Mouse (Mus musculus): ENCODE results near the gene Palb2. TPM values are rescaled to one million over a fixed set of nuclear protein-coding genes. Genes with fewer than 3 reads are reported as not detected.

The Palb2 gene
- 1 to 10 TPM; 1.6 to 1.9 TPM for total RNA-seq (2021)
- long read RNA-seq, experiment 1, partial matches to known transcripts: 0 of 4 reads
- long read RNA-seq, experiment 1, other reads (novel, unspliced or antisense): 2 of 4 reads
- long read RNA-seq, experiment 2, partial matches to known transcripts: 0 of 2 reads
- long read RNA-seq, experiment 2, other reads (novel, unspliced or antisense): 2 of 2 reads

DNA sequence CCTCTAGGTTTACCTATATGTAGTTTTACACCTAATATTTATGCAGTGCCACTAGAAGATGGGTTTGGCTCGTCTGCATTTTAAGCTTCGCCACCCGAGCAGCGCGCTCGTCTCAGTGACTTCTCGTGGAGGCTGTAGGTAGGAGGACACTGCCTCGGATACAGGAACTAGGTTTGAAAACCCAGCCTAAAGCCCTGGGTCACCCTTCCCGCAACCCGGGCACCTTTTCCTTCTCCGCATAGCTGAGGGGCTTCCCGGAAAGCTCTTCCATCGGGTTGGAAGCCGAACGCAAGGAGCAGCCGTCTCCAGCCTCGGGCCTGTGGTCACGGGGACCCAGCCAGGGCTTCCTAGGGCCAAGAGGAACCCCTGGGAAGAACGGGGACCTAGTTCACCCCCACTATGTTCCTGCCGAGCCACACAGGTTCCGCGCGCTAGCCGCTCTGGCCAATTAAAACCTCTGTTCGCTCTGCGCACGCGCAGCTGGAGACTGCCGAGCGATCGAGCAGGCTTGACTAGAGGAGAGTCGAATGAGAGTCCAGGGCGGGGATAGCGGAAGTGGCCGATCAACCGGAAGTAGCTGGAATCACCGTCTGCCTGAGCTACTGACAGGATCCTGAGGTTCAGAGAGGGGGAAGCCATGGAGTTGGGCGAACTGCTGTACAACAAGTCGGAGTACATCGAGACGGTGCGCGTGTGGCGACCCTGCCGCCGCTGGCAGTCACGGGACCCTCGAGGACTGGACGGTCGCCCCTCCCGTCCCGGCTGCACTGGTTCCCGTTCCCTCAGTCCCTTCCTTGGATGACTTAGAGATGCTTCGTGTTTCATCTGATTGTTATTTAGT lies at the start of gene Palb2, which contains the start of gene Dctn5:
Gene Palb2, minus strand, starts transcription at position 489 of the 841 bp plus-strand sequence.
Gene Dctn5, plus strand, starts transcription at position 545 of the 841 bp plus-strand sequence.
- DNase-seq: peak; percentile 97 to 99

GRCm38 (mm10) chr7:122180720-122181119 lies 47.9 kb upstream of the Palb2 start:
- DNase-seq: no peak

DNA sequence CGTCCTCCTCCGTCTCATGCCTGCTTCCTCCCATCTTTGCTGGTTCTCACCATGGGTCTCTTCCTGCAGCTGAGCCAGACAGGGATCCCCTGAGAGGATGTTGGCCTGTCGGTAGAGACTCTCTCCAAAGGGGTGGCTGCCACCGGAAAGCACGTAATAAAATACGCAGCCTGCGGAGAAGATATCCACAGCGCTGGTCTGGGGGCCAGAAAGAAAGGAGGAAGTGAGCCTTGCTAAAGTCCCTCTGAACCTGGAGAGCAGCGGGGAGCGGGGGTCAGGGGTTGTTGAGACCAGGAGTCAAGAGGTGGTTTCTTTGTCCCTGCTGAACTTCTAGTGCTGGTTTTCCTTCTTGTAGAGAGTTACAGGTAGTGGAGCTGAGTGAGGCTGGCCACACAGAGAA lies 38.8 kb upstream of the Palb2 start:
- DNase-seq: no peak

DNA sequence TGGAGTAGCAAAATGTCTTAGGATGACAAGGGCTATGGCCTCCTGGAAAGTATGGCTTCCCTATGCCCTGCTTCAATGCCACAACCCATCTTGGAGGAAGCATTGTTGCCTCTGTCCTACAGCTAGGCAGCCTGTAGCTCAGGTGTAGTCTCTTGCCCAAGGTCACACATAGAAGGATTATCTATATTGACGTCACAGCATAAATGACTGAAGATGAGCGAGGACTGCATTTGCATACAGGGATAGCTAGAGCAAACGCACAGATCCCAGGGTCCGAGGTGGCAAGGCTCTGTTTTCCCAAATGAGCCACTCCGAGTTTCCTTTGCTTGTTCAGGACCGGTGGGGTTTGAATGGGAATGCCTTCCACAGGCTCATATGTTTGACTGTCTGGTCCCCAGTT lies 37.9 kb upstream of the Palb2 start:
- DNase-seq: no peak

- DNase-seq: no peak
Measured at GRCm38 (mm10) chr7:122167203-122167602, 34.4 kb upstream of the Palb2 start.

DNA sequence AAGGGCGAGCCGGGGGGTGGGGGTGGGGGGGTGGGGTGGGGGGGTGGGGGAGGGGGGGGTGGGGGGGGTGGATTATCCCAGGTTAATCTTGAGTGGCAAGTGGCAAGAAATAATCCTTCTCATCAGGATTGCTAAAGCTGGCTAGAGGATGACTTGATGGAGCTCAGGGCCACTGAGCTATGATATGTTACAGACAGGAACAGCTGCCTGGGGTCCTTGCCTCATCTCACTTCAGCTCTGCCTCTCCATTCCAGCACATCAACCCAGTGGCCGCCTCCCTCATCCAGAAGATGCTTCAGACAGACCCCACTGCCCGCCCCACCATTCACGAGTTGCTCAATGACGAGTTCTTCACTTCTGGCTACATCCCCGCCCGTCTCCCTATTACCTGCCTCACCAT lies 31.0 kb upstream of the Palb2 start:
- no peak for DNase-seq

DNA sequence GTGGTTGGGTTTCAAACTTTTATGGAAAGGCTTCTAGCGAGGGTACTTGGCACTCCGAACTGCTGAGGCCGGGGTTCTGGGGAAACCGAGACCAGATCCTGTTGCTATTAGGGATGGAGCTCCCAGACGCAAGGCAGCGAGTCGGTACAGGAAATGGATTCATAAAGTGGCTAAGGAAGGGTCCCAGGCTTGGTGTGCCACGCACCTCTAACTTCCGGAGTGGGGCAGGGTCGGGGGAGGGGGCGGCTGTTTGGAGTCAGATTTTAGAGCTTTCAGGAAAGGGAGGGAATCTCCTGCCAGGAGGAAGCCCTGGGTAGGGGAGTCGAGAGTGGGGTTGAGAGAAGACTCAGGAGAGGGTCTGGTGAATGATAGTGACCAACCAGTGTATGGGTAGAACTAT lies 27.3 kb upstream of the Palb2 start:
- DNase-seq: no peak

DNA sequence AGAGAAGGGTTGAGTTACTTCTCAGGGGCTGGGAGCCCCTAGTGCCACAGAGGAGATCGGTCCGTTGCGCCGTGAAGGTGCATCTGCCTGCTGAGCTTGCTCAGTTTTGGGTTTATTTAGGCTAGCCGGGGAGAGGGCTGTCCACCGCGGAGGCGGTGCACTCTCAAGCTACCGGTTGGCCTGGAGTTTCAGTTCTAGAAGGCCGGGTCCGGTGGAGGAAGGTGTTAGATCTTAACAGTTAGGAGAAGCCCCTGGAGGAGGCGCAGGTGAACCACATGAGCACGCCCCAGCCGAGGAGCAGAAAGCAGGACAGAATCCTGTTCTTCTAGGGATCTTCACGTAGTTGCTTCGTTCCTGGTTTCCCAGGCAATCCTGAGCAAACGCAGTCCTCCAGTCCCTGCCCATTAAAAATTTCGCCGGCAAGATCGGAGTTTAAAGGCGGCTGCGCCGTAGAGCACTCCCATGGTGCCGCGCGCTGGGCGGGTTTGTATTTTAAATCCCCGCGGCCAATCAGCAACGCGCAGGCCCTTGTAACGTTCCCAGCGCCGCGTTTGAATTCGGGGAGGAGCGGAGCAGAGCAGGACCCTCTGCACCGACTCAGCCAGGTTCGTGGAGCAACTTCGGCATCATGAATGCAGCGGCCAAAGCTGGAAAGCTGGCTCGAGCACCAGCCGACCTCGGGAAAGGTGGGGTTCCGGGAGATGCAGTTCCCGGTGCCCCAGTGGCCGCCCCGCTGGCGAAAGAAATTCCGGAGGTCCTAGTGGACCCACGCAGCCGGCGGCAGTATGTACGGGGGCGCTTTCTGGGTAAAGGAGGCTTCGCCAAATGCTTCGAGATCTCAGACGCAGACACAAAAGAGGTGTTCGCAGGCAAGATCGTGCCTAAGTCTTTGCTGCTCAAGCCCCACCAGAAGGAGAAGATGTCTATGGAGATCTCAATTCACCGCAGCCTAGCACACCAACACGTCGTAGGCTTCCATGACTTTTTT lies 26.4 kb upstream of the Palb2 start, which contains the start of gene Plk1:
Gene Plk1, plus strand, starts transcription at position 525 of the 988 bp plus-strand sequence.
- peak; percentile 87 to 90 for DNase-seq

GRCm38 (mm10) chr7:122158488-122158887 lies 25.7 kb upstream of the Palb2 start:
- DNase-seq: no peak

- DNase-seq: no peak
Measured at GRCm38 (mm10) chr7:122152473-122152872, 19.7 kb upstream of the Palb2 start.

- no peak for DNase-seq
Measured at GRCm38 (mm10) chr7:122140991-122141390, 8.2 kb upstream of the Palb2 start.

GRCm38 (mm10) chr7:122138190-122138589 lies 5.4 kb upstream of the Palb2 start:
- DNase-seq: no peak

- no peak for DNase-seq
Measured at GRCm38 (mm10) chr7:122137071-122137470, 4.3 kb upstream of the Palb2 start.

DNA sequence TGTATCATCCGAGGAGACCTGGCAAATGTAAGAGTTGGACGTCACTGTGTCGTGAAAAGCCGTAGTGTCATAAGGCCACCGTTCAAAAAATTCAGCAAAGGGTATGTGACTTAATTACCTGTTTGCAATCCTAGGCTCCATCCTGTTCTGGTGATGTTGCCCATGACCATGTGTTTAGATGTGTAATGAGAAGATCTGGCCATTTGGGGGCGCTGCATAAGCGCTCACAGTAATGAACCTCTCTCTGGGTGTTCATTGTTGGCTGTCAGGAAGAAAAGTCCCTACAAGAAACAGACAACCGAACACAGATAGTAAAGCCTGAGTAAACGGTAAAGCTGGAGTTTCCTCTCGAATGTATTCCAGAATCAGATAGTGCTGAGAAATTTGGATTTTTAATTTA lies 2.3 kb upstream of the Palb2 start:
- no peak for DNase-seq

DNA sequence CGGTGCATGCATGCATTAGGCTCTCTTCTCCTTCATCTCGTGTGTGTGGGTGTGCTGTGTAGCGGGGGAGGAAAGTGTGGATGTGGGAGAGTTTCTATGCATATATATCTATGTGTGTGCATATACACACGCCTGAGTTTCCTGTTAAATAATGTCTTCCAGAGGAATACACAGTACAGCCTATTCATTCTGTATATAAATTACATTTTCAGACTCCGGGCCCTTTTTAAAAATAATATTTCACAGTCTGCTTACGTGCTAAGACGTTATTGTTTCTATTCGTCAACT lies 497 bp upstream of the Palb2 start:
- no peak for DNase-seq

GRCm38 (mm10) chr7:122131834-122132233 lies 951 bp downstream of the Palb2 start:
- DNase-seq: no peak

GRCm38 (mm10) chr7:122126946-122127345 lies 5.8 kb downstream of the Palb2 start:
- DNase-seq: peak in 1 of 2 experiments; percentile 12

DNA sequence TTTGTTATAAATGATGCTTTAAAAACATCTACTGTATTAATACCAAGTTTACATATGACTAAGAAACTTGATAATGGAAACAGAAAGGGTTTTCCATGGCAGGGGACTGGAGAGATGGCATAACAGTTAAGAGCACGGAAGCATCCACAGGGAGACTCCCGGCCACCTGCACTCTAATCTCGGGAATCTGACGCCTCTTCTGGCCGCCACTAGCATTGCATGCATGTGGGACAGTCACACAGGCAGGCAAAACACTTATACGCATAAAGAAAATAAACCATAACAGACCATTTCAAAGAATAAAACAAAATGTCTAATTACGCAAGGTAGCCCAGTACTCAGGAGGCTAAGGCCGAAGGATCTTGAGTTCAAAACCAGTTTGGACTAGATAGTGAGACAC lies 7.1 kb downstream of the Palb2 start:
- no peak for DNase-seq

- no peak for DNase-seq
Measured at GRCm38 (mm10) chr7:122123518-122123917, 9.3 kb downstream of the Palb2 start.

DNA sequence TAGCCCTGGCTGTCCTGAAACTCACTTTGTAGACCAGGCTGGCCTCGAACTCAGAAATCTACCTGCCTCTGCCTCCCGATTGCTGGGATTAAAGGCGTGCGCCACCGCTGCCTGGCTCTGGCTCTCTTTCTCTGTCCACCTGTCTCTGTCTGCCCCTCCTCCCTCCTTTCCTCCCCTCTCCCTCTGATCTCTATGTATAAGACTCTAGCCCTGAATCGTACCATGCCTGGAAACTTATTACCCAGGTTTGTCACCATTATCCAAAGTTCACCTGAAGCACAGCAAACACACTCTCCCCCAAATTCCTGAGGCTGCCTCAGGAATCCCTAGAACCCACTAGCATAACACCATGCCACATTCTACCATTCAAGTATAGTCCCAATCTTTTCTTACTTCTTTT lies 24.6 kb downstream of the Palb2 start:
- no peak for DNase-seq

DNA sequence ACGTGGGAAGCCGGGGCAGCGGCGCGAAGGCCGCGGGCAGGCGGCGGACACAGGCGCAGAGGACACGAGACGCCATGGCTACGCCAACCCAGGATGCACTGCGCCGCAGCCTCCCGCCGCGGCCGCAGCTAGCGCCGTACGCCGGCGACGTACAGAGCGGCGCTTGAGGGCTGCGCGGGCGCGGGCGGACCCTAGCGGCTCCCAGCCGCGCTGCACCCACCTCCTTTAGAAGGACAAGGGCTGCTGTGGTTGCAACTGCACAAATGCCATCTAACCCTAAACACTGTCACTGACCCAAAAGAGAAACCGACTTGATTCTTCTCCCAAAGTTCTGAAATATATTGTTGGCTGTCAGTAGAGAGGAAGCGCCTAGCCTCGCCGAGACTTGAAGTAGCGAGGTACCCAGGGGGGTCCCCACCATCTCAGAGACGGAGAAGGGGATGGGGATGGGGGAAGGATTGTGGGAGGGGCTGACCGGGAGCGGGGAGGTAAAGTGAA lies 31.0 kb downstream of the Palb2 start, which contains the start of gene Ndufab1:
Gene Ndufab1, minus strand, starts transcription at position 140 of the 498 bp plus-strand sequence.
- DNase-seq: peak; percentile 91 to 94

Measured in adrenal gland, postnatal 36 days (tissue).